Mouse (Mus musculus) myocyte (in vitro differentiated cells): Measurements from ENCODE around the gene Slc22a21.

Source experiments
- E2F4 ChIP-seq: IDR thresholded peaks from one replicate; pipeline ENCODE4 v1.6.1; 2011; ENCODE audit warnings: mild to moderate bottlenecking, control low read depth, moderate library complexity; ENCODE audit not compliant: insufficient read depth
- MAX ChIP-seq: IDR thresholded peaks from one replicate; pipeline ENCODE4 v1.6.1; 2011; ENCODE audit warnings: low read depth, mild to moderate bottlenecking, control low read depth
- MYOD1 ChIP-seq, 3 experiments: IDR thresholded peaks; one replicate each; pipeline ENCODE4 v1.6.1; 2011; ENCODE audit warnings: control low read depth in 2 of 3, low read depth in 2 of 3, mild to moderate bottlenecking in 2 of 3, moderate library complexity in 1 of 3; ENCODE audit not compliant: insufficient read length in 2 of 3, control insufficient read depth in 1 of 3
- POLR2A ChIP-seq: IDR thresholded peaks from one replicate; pipeline ENCODE4 v1.6.1; 2011; ENCODE audit warnings: low read depth, mild to moderate bottlenecking, control low read depth, moderate library complexity; ENCODE audit not compliant: insufficient read length
- REST ChIP-seq: IDR thresholded peaks from one replicate; pipeline ENCODE4 v1.6.1; 2011; ENCODE audit warnings: mild to moderate bottlenecking, control low read depth, moderate library complexity; ENCODE audit not compliant: insufficient read depth, insufficient read length
- TCF12 ChIP-seq: IDR thresholded peaks from one replicate; pipeline ENCODE4 v1.6.1; 2011; ENCODE audit warnings: mild to moderate bottlenecking, control low read depth; ENCODE audit not compliant: poor library complexity, insufficient read depth, severe bottlenecking

- TF ChIP-seq MYOD1 (IDR thresholded peaks at IDR 0.05; ENCODE audit: control insufficient read depth in 1 of 3, insufficient read length in 2 of 3, low read depth in 2 of 3) (no peak), POLR2A (no peak), REST (no peak), TCF12 (no peak), MAX (no peak), E2F4 (no peak)
Measured at GRCm38 (mm10) chr11:53956636-53957035, 23.5 kb downstream of the Slc22a21 start.
